ENCODE assay signal across 7 mouse cellular contexts in genomic region chr14:103069465-103069863, GRCm38 (mm10). TPM values are rescaled to one million over a fixed set of nuclear protein-coding genes. Genes with fewer than 3 reads are reported as not detected.
DNase-seq lines count a peak whose midpoint lies in the region; ATAC-seq and TF ChIP-seq lines count a peak whose summit lies in the region.

No protein-coding gene starts in this region.

- DNase-seq in retina, adult 2 months (ENCODE audit: low read depth, low spot score): peak; percentile 66
- no peak for DNase-seq in retina, embryonic 14.5 days (ENCODE audit: low spot score)
- DNase-seq in adrenal gland, postnatal 4 days (ENCODE audit: low spot score in 2 of 2): no peak
- DNase-seq in adrenal gland, postnatal 36 days: no peak

- H3K27me3 ChIP-seq in limb, embryonic 12.5 days: no peaks in the 10 kb centered on the region

- TF ChIP-seq POLR2A in olfactory bulb, adult 2 months (IDR thresholded peaks at IDR 0.05; ENCODE audit: insufficient read depth, low read depth, low read length): no peak

- peak overlapping the region; percentile 76; the same call in 1 of the 2 replicates for H3K9ac ChIP-seq in limb, embryonic 12.5 days (replicated peaks)

- ATAC-seq in erythroid progenitor cell, adult 5-6 weeks (replicated peaks; ENCODE audit: low FRiP score, poor library complexity, severe bottlenecking): peak; percentile 1; the same call in 1 of the 2 replicates
- ATAC-seq in limb, embryonic 12.5 days (ENCODE audit: insufficient number of reproducible peaks, insufficient read depth, low FRiP score, low TSS enrichment, low read depth): peak; percentile 31

- peak overlapping the region; percentile 86 for H3K27ac ChIP-seq in limb, embryonic 12.5 days
- peak overlapping the region; percentile 57 for H3K27ac ChIP-seq in olfactory bulb, adult 2 months (ENCODE audit: insufficient read depth, low read depth, low read length)

- peak overlapping the region; percentile 67 for H3K4me3 ChIP-seq in limb, embryonic 12.5 days (replicated peaks)
- H3K4me3 ChIP-seq in olfactory bulb, adult 2 months (ENCODE audit: insufficient read depth, low read depth, low read length): peak overlapping the region; percentile 84

- peaks cover 21% of the 10 kb centered on the region; the same call in 1 of the 2 replicates for H3K36me3 ChIP-seq in limb, embryonic 12.5 days

- WGBS in limb, embryonic 12.5 days: 19% methylated on average over 12 of the region's 12 CpGs
- 6% methylated on average over 12 of the region's 12 CpGs for WGBS in olfactory bulb, adult 2 months

- H3K4me2 ChIP-seq in limb, embryonic 12.5 days: peak overlapping the region; percentile 87

- no peaks in the 10 kb centered on the region for H3K9me3 ChIP-seq in limb, embryonic 12.5 days

- peaks cover 2% of the 10 kb centered on the region; the same call in 1 of the 2 replicates for H3K4me1 ChIP-seq in limb, embryonic 12.5 days (replicated peaks)
- peaks cover 4% of the 10 kb centered on the region for H3K4me1 ChIP-seq in olfactory bulb, adult 2 months (ENCODE audit: control insufficient read depth, insufficient read depth, low read length)

- no peak for TF ChIP-seq CTCF in olfactory bulb, adult 2 months (IDR thresholded peaks at IDR 0.05; ENCODE audit: insufficient read depth, low read depth, low read length)

RNA-seq across cellular contexts. Expression of gene Cln5, which starts 0.6 kb away (rescaled TPM):
- 14.4 and 17.6 TPM in 2 replicates for total RNA-seq in erythroid progenitor cell, adult 5-6 weeks (2015; ENCODE audit: low replicate concordance)
- total RNA-seq in erythroid progenitor cell, adult 5-6 weeks (2017; ENCODE audit: low replicate concordance): 8.9 and 11.4 TPM in 2 replicates
- 28.2 and 31.1 TPM in 2 replicates for polyA plus RNA-seq in limb, embryonic 12.5 days (2016; fragmentation: Nextera tagmentation; extraction: Ambion mirVana)
- not detected in 2 replicates for polyA plus RNA-seq in olfactory bulb, adult 2 months (2012; ENCODE audit: insufficient read depth, insufficient read length, low replicate concordance, missing spikeins)
- 10 to 100 TPM; 19.2 to 23.7 TPM for total RNA-seq in adrenal gland, postnatal 4 days (2021)
- 10 to 100 TPM; 25.1 to 34.5 TPM for total RNA-seq in adrenal gland, postnatal 36 days (2021)

RNA-seq across cellular contexts. Expression of gene Acod1, which starts 22.7 kb away (rescaled TPM):
- 0.84 TPM in 1 of 2 replicates, not detected in the other for total RNA-seq in erythroid progenitor cell, adult 5-6 weeks (2015; ENCODE audit: low replicate concordance)
- total RNA-seq in erythroid progenitor cell, adult 5-6 weeks (2017; ENCODE audit: low replicate concordance): 0.26 TPM in 1 of 2 replicates, not detected in the other
- not detected in 2 replicates for polyA plus RNA-seq in limb, embryonic 12.5 days (2016; fragmentation: Nextera tagmentation; extraction: Ambion mirVana)
- not detected in 2 replicates for polyA plus RNA-seq in olfactory bulb, adult 2 months (2012; ENCODE audit: insufficient read depth, insufficient read length, low replicate concordance, missing spikeins)
- total RNA-seq in adrenal gland, postnatal 4 days (2021): not detected
- total RNA-seq in adrenal gland, postnatal 36 days (2021): not detected

RNA-seq across cellular contexts. Expression of gene Fbxl3, which starts 29.9 kb away (rescaled TPM):
- 36.9 and 41.8 TPM in 2 replicates for total RNA-seq in erythroid progenitor cell, adult 5-6 weeks (2015; ENCODE audit: low replicate concordance)
- 65.7 and 103 TPM in 2 replicates for total RNA-seq in erythroid progenitor cell, adult 5-6 weeks (2017; ENCODE audit: low replicate concordance)
- polyA plus RNA-seq in limb, embryonic 12.5 days (2016; fragmentation: Nextera tagmentation; extraction: Ambion mirVana): 24.1 and 27.6 TPM in 2 replicates
- polyA plus RNA-seq in olfactory bulb, adult 2 months (2012; ENCODE audit: insufficient read depth, insufficient read length, low replicate concordance, missing spikeins): not detected in 2 replicates
- 10 to 100 TPM; 93.1 to 98.2 TPM for total RNA-seq in adrenal gland, postnatal 4 days (2021)
- total RNA-seq in adrenal gland, postnatal 36 days (2021): 10 to 100 TPM; 73.4 to 75.6 TPM
